20 mouse cellular contexts compared by ENCODE assay signal in genomic region chr11:74483153-74483817, GRCm38 (mm10).
DNase-seq lines count a peak whose midpoint lies in the region; ATAC-seq and TF ChIP-seq lines count a peak whose summit lies in the region.
"Had no signal": no experiment of that assay in that cellular context is flagged by ENCODE, and none has a peak within 500 bp of the region (broad histone marks: within the 10 kb centered on the region; RNA-seq: fewer than 3 reads in every experiment).

No protein-coding gene starts in this region.

- no peaks in the 10 kb centered on the region for H3K79me2 ChIP-seq in C2C12 (ENCODE audit: control insufficient read depth, insufficient read depth)

- H3K4me1 ChIP-seq in midbrain, embryonic 16.5 days (ENCODE audit: control insufficient read depth, insufficient read depth, low read length) = no peaks in the 10 kb centered on the region
- H3K4me1 ChIP-seq in neural tube, embryonic 15.5 days = peaks cover 6% of the 10 kb centered on the region; the same call in 1 of the 2 replicates
- H3K4me1 ChIP-seq: embryonic facial prominence, embryonic 13.5 days; forebrain, embryonic 10.5 days had no signal

- H3ac ChIP-seq in C2C12 (ENCODE audit: control insufficient read depth, insufficient read length, low read depth) = no peak overlapping the region

- H3K27me3 ChIP-seq in C2C12 (ENCODE audit: control insufficient read depth, insufficient read depth, insufficient read length) = no peaks in the 10 kb centered on the region
- no peaks in the 10 kb centered on the region for H3K27me3 ChIP-seq in Patski
- no peaks in the 10 kb centered on the region for H3K27me3 ChIP-seq in midbrain, embryonic 16.5 days (ENCODE audit: control insufficient read depth, insufficient read depth, low read depth, low read length)
- H3K27me3 ChIP-seq in neural tube, embryonic 15.5 days (replicated peaks) = no peaks in the 10 kb centered on the region
- H3K27me3 ChIP-seq: embryonic facial prominence, embryonic 13.5 days; hindbrain, embryonic 13.5 days; intestine, embryonic 15.5 days had no signal

- no peaks in the 10 kb centered on the region for H3K9me3 ChIP-seq in midbrain, embryonic 16.5 days (replicated peaks; ENCODE audit: control insufficient read depth, low read length, poor library complexity, severe bottlenecking)
- H3K9me3 ChIP-seq in neural tube, embryonic 15.5 days (replicated peaks) = no peaks in the 10 kb centered on the region
- H3K9me3 ChIP-seq: embryonic facial prominence, embryonic 13.5 days; forebrain, embryonic 10.5 days; heart, embryonic 10.5 days; hindbrain, embryonic 13.5 days; intestine, embryonic 15.5 days had no signal

- peak; percentile 59 for ATAC-seq in Patski
- no peak for ATAC-seq in midbrain, embryonic 16.5 days
- ATAC-seq in neural tube, embryonic 15.5 days (ENCODE audit: low FRiP score) = no peak
- ATAC-seq: forebrain, embryonic 14.5 days; intestine, embryonic 15.5 days had no signal

- DNase-seq in 3134 (ENCODE audit: extremely low read depth, insufficient read length, low spot score) (peak; percentile 60), Patski (ENCODE audit: low read depth, low spot score) (peak; percentile 64)
- DNase-seq in fibroblast of lung, adult 2 months (ENCODE audit: low read depth) = peak; percentile 83
- no peak for DNase-seq in kidney, adult 18-20 months
- DNase-seq: adrenal gland, postnatal 14 days; B cell, adult 2 months; cerebellum, adult 18-20 months; cerebellum, adult 9-11 months; cerebellum, postnatal 36 days; heart, adult 18-20 months; heart, postnatal 14 days had no signal

- H3K4me3 ChIP-seq in C2C12 (ENCODE audit: insufficient read depth, poor library complexity, severe bottlenecking) = no peak overlapping the region
- no peak overlapping the region for H3K4me3 ChIP-seq in midbrain, embryonic 16.5 days (ENCODE audit: low read depth, low read length)
- no peak overlapping the region for H3K4me3 ChIP-seq in neural tube, embryonic 15.5 days (replicated peaks)
- H3K4me3 ChIP-seq: embryonic facial prominence, embryonic 13.5 days; forebrain, embryonic 10.5 days; heart, embryonic 10.5 days; hindbrain, embryonic 13.5 days; intestine, embryonic 15.5 days had no signal

- POLR2A ChIA-PET in Patski (lab: Charles Lee) = no interaction called here

- H3K36me3 ChIP-seq in C2C12 (ENCODE audit: control insufficient read depth, insufficient read depth) = no peaks in the 10 kb centered on the region
- no peaks in the 10 kb centered on the region for H3K36me3 ChIP-seq in midbrain, embryonic 16.5 days (ENCODE audit: control insufficient read depth, insufficient read depth, low read length)
- no peaks in the 10 kb centered on the region for H3K36me3 ChIP-seq in neural tube, embryonic 15.5 days
- H3K36me3 ChIP-seq: embryonic facial prominence, embryonic 13.5 days; forebrain, embryonic 10.5 days; heart, embryonic 10.5 days; hindbrain, embryonic 13.5 days; intestine, embryonic 15.5 days had no signal

- 81% methylated on average over 6 of the region's 6 CpGs for WGBS in midbrain, embryonic 16.5 days
- 85% methylated on average over 6 of the region's 6 CpGs for WGBS in neural tube, embryonic 15.5 days

- in situ Hi-C loops in Patski (cut with MboI; ENCODE audit: low pct_unique_long_range_greater_than_20kb) = no loop called here

- no peak for TF ChIP-seq CTCF in C2C12 (IDR thresholded peaks at IDR 0.05; ENCODE audit: control insufficient read depth, insufficient read depth, insufficient read length)
- TF ChIP-seq CTCF in Patski (IDR thresholded peaks at IDR 0.05) = no peak

- no peak overlapping the region for H3K27ac ChIP-seq in midbrain, embryonic 16.5 days (ENCODE audit: low read length)
- no peak overlapping the region for H3K27ac ChIP-seq in neural tube, embryonic 15.5 days (replicated peaks)
- H3K27ac ChIP-seq: embryonic facial prominence, embryonic 13.5 days; forebrain, embryonic 10.5 days; heart, embryonic 10.5 days; hindbrain, embryonic 13.5 days; intestine, embryonic 15.5 days had no signal

- CTCF ChIA-PET in Patski (lab: Charles Lee) = interaction anchor here (1.2 to 3.9 kb wide), 2 partner anchors 9 to 12 kb away, joined by 3 to 10 read pairs; no protein-coding TSS in a partner anchor

- no peak overlapping the region for H3K9ac ChIP-seq in midbrain, embryonic 16.5 days (ENCODE audit: low read depth, low read length)
- H3K9ac ChIP-seq in neural tube, embryonic 15.5 days (replicated peaks) = no peak overlapping the region
- H3K9ac ChIP-seq: embryonic facial prominence, embryonic 13.5 days; hindbrain, embryonic 13.5 days; intestine, embryonic 15.5 days had no signal

- H3K4me2 ChIP-seq in midbrain, embryonic 16.5 days (ENCODE audit: low read length) = no peak overlapping the region
- no peak overlapping the region for H3K4me2 ChIP-seq in neural tube, embryonic 15.5 days
- H3K4me2 ChIP-seq: embryonic facial prominence, embryonic 13.5 days; hindbrain, embryonic 13.5 days; intestine, embryonic 15.5 days had no signal

- no peaks in the 10 kb centered on the region for H3K79me3 ChIP-seq in C2C12 (ENCODE audit: low read depth)

TF ChIP-seq in C2C12, 6 proteins besides CTCF, POLR2A, EP300 and RAD21:
- TF ChIP-seq USF1 (IDR thresholded peaks at IDR 0.05; ENCODE audit: low read depth) (peak; percentile 57), MYOD1 (IDR thresholded peaks at IDR 0.05; ENCODE audit: control insufficient read depth, insufficient read length, low read depth) (no peak)
